Mouse (Mus musculus) intestine, embryonic 15.5 days (tissue): ENCODE results near the gene Acvr1b. TPM values are rescaled to one million over a fixed set of nuclear protein-coding genes. Genes with fewer than 3 reads are reported as not detected.

Source experiments
- polyA plus RNA-seq: library from polyadenylated mRNA; unstranded; fragments of >200 nt; fragmentation: Nextera tagmentation; extraction: Ambion mirVana; gene quantifications from 2 replicates; pipeline ENCODE4 v1.2.1, GENCODE M21; 2015

Acvr1b gene
- polyA plus RNA-seq, 1 experiment from 2014 or later, result 9.3 TPM

Other genes with a start within 250 kb of the Acvr1b start
- not detected in 2 replicates for gene Gm47841, start 126.7 kb upstream of the Acvr1b start, polyA plus RNA-seq
- gene Fignl2, start 95.5 kb upstream of the Acvr1b start, polyA plus RNA-seq, result 0.18 and 0.19 TPM in 2 replicates
- not detected in 2 replicates for gene Ankrd33, start 58.3 kb upstream of the Acvr1b start, polyA plus RNA-seq
- 27.3 and 27.6 TPM in 2 replicates for gene Acvrl1, start 45.5 kb upstream of the Acvr1b start, polyA plus RNA-seq
- 3.9 and 4.8 TPM in 2 replicates for gene Grasp, start 50.1 kb downstream of the Acvr1b start, polyA plus RNA-seq
- 7.9 and 8.9 TPM in 2 replicates for gene Nr4a1, start 80.2 kb downstream of the Acvr1b start, polyA plus RNA-seq
- 61.1 and 62.0 TPM in 2 replicates for gene Atg101, start 110.2 kb downstream of the Acvr1b start, polyA plus RNA-seq
- gene 6030408B16Rik, start 119.1 kb downstream of the Acvr1b start, polyA plus RNA-seq, result 4.1 TPM in 2 replicates
- gene Krt80, start 196.1 kb downstream of the Acvr1b start, polyA plus RNA-seq, result 1.2 TPM in 2 replicates
- 134 and 137 TPM in 2 replicates for gene Krt7, start 237.0 kb downstream of the Acvr1b start, polyA plus RNA-seq